Mouse (Mus musculus): Measurements from ENCODE around the gene Adad2.
A peak's percentile ranks its signal among the peaks of the same experiment; 100 is the strongest.

Gene Adad2

GRCm38 (mm10) chr8:119641058-119641457, 28.5 kb downstream of the Adad2 start:
- DNase-seq (ENCODE audit: low spot score): no peak

GRCm38 (mm10) chr8:119642960-119643359, 30.4 kb downstream of the Adad2 start:
- DNase-seq (ENCODE audit: low spot score): no peak

- DNase-seq (ENCODE audit: low spot score): no peak
These were observed 31.9 kb downstream of the Adad2 start for GRCm38 (mm10) chr8:119644429-119644960.

GRCm38 (mm10) chr8:119644981-119645597, 32.5 kb downstream of the Adad2 start:
- no peak for DNase-seq (ENCODE audit: low spot score)

GRCm38 (mm10) chr8:119646197-119646596, 33.6 kb downstream of the Adad2 start:
- DNase-seq (ENCODE audit: low spot score): no peak

- no peak for DNase-seq (ENCODE audit: low spot score)
These were observed 34.3 kb downstream of the Adad2 start for GRCm38 (mm10) chr8:119646846-119647245.

GRCm38 (mm10) chr8:119651324-119651723, 38.8 kb downstream of the Adad2 start:
- DNase-seq (ENCODE audit: low spot score): no peak

- peak; percentile 23 for DNase-seq (ENCODE audit: low spot score)
These were observed 44.3 kb downstream of the Adad2 start for GRCm38 (mm10) chr8:119656709-119657464.

- DNase-seq (ENCODE audit: low spot score): no peak
These were observed 48.5 kb downstream of the Adad2 start for GRCm38 (mm10) chr8:119661081-119661480.

- no peak for DNase-seq (ENCODE audit: low spot score)
These were observed 49.3 kb downstream of the Adad2 start for GRCm38 (mm10) chr8:119661892-119662291.

GRCm38 (mm10) chr8:119663440-119663839, 50.9 kb downstream of the Adad2 start:
- DNase-seq (ENCODE audit: low spot score): no peak

GRCm38 (mm10) chr8:119665270-119665669, 52.7 kb downstream of the Adad2 start:
- no peak for DNase-seq (ENCODE audit: low spot score)

All from c-Kit-positive CD71-positive TER-119-positive erythroid progenitor cells, embryonic 14.5 days (primary cell).